Mouse (Mus musculus) liver, postnatal 0 days (tissue): ENCODE results near the gene Elp5. TPM values are rescaled to one million over a fixed set of nuclear protein-coding genes. Genes with fewer than 3 reads are reported as not detected.

ENCODE experiments used
- ATAC-seq: fragments of 200-750 bp; cut with Nextera tagmentation; 2 replicates; pipeline ENCODE4 v1.8.0; 2017; ENCODE audit warnings: mild to moderate bottlenecking, moderate library complexity
- DNase-seq: peaks from one replicate; pipeline ENCODE4 v3.0.0-alpha.2; 2016
- H3K27ac ChIP-seq: fragments of 300-500 bp; sonication (generic); 2 replicates; pipeline ENCODE4 v1.5.1; 2014; ENCODE audit warnings: antibody characterized with exemption, moderate library complexity, mild to moderate bottlenecking, low read depth
- H3K27me3 ChIP-seq: fragments of 300-500 bp; sonication (generic); 2 replicates; pipeline ENCODE4 v1.6.1; 2014; ENCODE audit warnings: low read length, control low read depth, mixed read lengths; ENCODE audit not compliant: insufficient read depth
- H3K36me3 ChIP-seq: fragments of 300-500 bp; sonication (generic); replicated peaks from 2 replicates; pipeline ENCODE4 v1.6.1; 2014; ENCODE audit warnings: mild to moderate bottlenecking, control low read depth, low read length, moderate library complexity, mixed read lengths; ENCODE audit not compliant: insufficient read depth
- H3K4me1 ChIP-seq: fragments of 300-500 bp; sonication (generic); 2 replicates; pipeline ENCODE4 v1.6.1; 2014; ENCODE audit warnings: antibody characterized with exemption, mild to moderate bottlenecking, control low read depth; ENCODE audit not compliant: insufficient read depth
- H3K4me2 ChIP-seq: fragments of 300-500 bp; sonication (generic); 2 replicates; pipeline ENCODE4 v1.6.1; 2014; ENCODE audit warnings: low read depth, mild to moderate bottlenecking, low read length, moderate library complexity, mixed read lengths
- H3K4me3 ChIP-seq: fragments of 300-500 bp; sonication (generic); 2 replicates; pipeline ENCODE4 v1.5.1; 2014; ENCODE audit warnings: low read depth, low read length
- H3K9ac ChIP-seq: fragments of 300-500 bp; sonication (generic); replicated peaks from 2 replicates; pipeline ENCODE4 v1.6.1; 2014; ENCODE audit warnings: mild to moderate bottlenecking, moderate library complexity
- H3K9me3 ChIP-seq: fragments of 300-500 bp; sonication (generic); 2 replicates; pipeline ENCODE4 v1.6.1; 2016; ENCODE audit warnings: mild to moderate bottlenecking, control low read depth, low read length, mixed read lengths
- CTCF ChIP-seq: sonication (generic); IDR thresholded peaks from 2 replicates; pipeline ENCODE4 v1.5.1; 2016; ENCODE audit warnings: antibody characterized with exemption, low read depth
- EP300 ChIP-seq: IDR thresholded peaks from 2 replicates; pipeline ENCODE4 v1.6.1; 2016; ENCODE audit warnings: antibody characterized with exemption, low read depth, mild to moderate bottlenecking
- WGBS: fragments of 180-500 bp; shearing (Covaris S2); extraction: QIAGEN DNeasy Blood & Tissue Kit; methylation state at CpG from one replicate; pipeline ENCODE4 v1.1.7; 2014; ENCODE audit not compliant: insufficient replicate concordance; 5-methylcytosine and 5-hydroxymethylcytosine counted together
- polyA plus RNA-seq: library from polyadenylated mRNA; unstranded; fragments of >200 nt; fragmentation: Nextera tagmentation; extraction: Ambion mirVana; gene quantifications from 2 replicates; pipeline ENCODE4 v1.2.1, GENCODE M21; 2015

The Elp5 gene
- polyA plus RNA-seq, 1 experiment from 2014 or later: 40.6 TPM

DNA sequence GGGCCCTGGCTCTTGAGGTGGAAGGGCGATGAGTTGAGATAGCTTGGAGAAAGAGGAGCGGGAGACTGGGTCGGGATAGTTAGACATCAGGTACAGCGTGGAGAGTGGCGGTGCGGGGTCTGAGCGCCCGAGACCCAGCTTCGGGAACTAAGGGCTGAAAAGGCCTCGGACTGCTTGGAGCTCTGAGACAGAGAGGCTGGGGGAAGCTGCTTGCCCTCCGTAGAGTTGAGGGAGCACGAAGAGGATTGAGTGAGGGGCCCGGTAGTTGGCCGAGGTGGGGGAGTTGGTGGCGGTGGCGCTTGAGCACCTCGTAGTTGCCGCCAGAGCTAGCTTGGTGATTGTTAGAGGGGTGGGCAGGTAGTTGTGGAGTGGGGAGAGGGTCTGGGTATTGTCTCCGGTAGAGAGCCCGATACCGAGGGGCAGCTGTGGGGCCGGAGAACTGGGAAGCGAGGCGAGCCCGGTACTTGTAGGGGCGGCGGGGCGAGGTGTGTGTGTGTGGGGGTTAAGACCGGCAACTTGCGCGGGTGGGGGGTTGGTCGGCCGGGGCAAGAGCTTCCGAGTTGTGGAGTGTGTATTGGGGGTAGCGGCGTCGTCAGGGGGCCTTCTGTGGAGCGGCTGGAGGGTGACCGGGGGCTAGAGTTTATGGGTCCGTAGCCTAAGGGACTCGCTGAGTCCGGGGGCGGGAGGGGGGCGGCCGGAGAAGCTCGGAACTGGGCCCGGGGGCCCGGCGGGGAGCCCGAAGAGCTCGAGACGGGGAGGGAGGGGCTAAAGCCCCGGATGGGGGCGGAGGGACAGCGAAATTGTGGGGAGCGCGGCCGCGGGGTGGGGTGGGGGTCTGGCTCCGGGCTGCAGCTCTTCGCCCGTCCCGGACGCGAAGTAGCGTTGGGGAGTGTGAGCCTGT lies 14.1 kb upstream of the Elp5 start:
- WGBS: under 1% methylated on average over 62 of the region's 66 CpGs
- Histone ChIP-seq H3K27ac (peak overlapping the region; percentile 98), H3K9me3 (no peaks in the 10 kb centered on the region), H3K4me2 (peak overlapping the region; percentile 86), H3K9ac (peak overlapping the region; percentile 99), H3K4me3 (peak overlapping the region; percentile 98), H3K36me3 (peaks cover 40% of the 10 kb centered on the region), H3K27me3 (no peaks in the 10 kb centered on the region), H3K4me1 (peaks cover 37% of the 10 kb centered on the region)
- ATAC-seq (peak; percentile 14), DNase-seq (peak; percentile 73)
- TF ChIP-seq EP300 (no peak), CTCF (no peak)

DNA sequence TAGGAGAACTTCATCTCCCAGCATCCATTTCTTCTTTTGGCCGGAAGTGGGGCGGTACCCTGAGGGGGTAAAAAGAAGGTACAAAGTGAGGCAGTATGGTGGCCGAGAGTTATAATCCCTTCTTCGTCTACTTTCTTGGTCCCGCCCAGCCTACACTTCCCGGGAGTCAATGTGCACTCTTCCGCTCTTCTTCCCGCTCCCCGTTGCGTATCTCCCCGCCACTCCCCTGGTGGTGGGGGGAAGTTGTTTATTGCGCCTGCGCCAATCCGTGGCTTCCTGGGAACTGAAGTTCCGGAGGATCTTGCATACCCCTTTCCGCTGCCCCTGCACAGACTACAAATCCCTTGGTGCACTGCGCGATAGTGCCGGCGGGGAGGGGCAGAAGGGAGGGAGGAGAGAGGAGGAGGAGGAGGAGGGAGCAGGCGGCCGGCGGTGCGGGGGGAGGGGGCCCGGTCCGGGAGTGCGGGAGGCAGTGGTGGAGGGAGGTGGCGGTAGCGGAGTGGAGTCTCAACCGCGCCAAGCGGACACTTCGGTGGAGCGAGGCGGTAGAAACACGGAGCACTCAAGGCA lies 13.2 kb upstream of the Elp5 start, which contains the start of gene Phf23:
Phf23 (plus strand) TSS at position 387 of the 570 bp plus-strand sequence.
- Histone ChIP-seq H3K9ac (peak within 1 kb of the TSS; percentile 99), H3K4me1 (peaks cover 33% of the 10 kb centered on the region), H3K4me3 (peak within 1 kb of the TSS; percentile 98), H3K27ac (peak within 1 kb of the TSS; percentile 98), H3K9me3 (no peaks in the 10 kb centered on the region), H3K27me3 (no peaks in the 10 kb centered on the region), H3K4me2 (peak within 1 kb of the TSS; percentile 86), H3K36me3 (peaks cover 40% of the 10 kb centered on the region)
- under 1% methylated on average over 36 of the region's 36 CpGs for WGBS
- DNase-seq (peak; percentile 97), ATAC-seq (peak; percentile 75)
- TF ChIP-seq EP300: peak; percentile 66
- peak; percentile 65 for TF ChIP-seq CTCF

GRCm38 (mm10) chr11:69994401-69995090 lies 12.2 kb upstream of the Elp5 start:
- DNase-seq (no peak), ATAC-seq (no peak)
- TF ChIP-seq EP300 (no peak), CTCF (peak; percentile 32; the same call in 1 of the 2 replicates)
- 80% methylated on average over 11 of the region's 11 CpGs for WGBS
- H3K9ac ChIP-seq: no peak overlapping the region
- H3K27me3 ChIP-seq: no peaks in the 10 kb centered on the region
- peak overlapping the region; percentile 98; the same call in 1 of the 2 replicates for H3K4me3 ChIP-seq
- peak overlapping the region; percentile 98; the same call in 1 of the 2 replicates for H3K27ac ChIP-seq
- peaks cover 29% of the 10 kb centered on the region for H3K4me1 ChIP-seq
- H3K9me3 ChIP-seq: no peaks in the 10 kb centered on the region
- H3K36me3 ChIP-seq: peaks cover 40% of the 10 kb centered on the region
- H3K4me2 ChIP-seq: peak overlapping the region; percentile 86

DNA sequence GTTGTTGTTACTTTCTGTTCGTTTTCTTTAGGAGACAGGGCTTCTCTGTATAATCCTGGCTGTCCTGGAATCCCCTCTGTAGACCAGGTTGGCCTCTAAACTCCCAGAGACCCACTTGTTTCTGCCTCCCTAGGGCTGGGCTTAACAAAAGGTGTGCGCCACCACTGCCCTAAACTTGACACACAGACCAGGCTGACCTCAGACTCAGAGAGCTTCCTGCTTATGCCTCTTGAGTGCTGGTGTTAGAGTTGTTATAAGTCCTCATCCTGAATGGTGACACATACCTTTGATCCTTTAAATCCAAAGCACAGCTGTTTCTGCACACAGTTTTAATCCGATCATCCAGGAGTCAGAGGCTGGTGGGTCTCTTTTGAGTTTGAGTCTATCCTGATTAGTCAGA lies 10.6 kb upstream of the Elp5 start:
- Histone ChIP-seq H3K9me3 (no peaks in the 10 kb centered on the region), H3K4me3 (peak overlapping the region; percentile 79), H3K36me3 (peaks cover 40% of the 10 kb centered on the region), H3K4me1 (peaks cover 29% of the 10 kb centered on the region), H3K27me3 (no peaks in the 10 kb centered on the region), H3K9ac (peak overlapping the region; percentile 86), H3K27ac (0 out of 2 replicates have a peak overlapping the region, but pooled peaks have one; percentile 84), H3K4me2 (peak overlapping the region; percentile 70)
- ATAC-seq: no peak
- no peak for TF ChIP-seq CTCF
- TF ChIP-seq EP300: no peak
- DNase-seq: no peak
- 79% methylated on average over 3 of the region's 3 CpGs for WGBS

GRCm38 (mm10) chr11:69992396-69992795 lies 10.1 kb upstream of the Elp5 start:
- H3K4me2 ChIP-seq: peak overlapping the region; percentile 70
- H3K9ac ChIP-seq: peak overlapping the region; percentile 86
- no peak for DNase-seq
- peak overlapping the region; percentile 79 for H3K4me3 ChIP-seq
- H3K4me1 ChIP-seq: peaks cover 24% of the 10 kb centered on the region
- H3K36me3 ChIP-seq: peaks cover 43% of the 10 kb centered on the region
- TF ChIP-seq CTCF (no peak), EP300 (no peak)
- H3K27me3 ChIP-seq: no peaks in the 10 kb centered on the region
- H3K9me3 ChIP-seq: no peaks in the 10 kb centered on the region
- ATAC-seq: no peak
- WGBS: 60% methylated on average over 10 of the region's 10 CpGs
- peak overlapping the region; percentile 84 for H3K27ac ChIP-seq
